Mouse (Mus musculus): ENCODE measurements around the gene Smim24. TPM values are rescaled to one million over a fixed set of nuclear protein-coding genes. Genes with fewer than 3 reads are reported as not detected.

Smim24 gene
- total RNA-seq, 2 experiments from 2014 or later = 1.1 to 1.2 TPM

- peak; percentile 25 to 38 for DNase-seq (ENCODE audit: low spot score in 2 of 2)
Measured at GRCm38 (mm10) chr10:81432169-81432867, 39.5 kb downstream of the Smim24 start.

GRCm38 (mm10) chr10:81432868-81433262 is 40.0 kb downstream of the Smim24 start:
- peak; percentile 80 to 82 for DNase-seq (ENCODE audit: low spot score in 2 of 2)

DNA sequence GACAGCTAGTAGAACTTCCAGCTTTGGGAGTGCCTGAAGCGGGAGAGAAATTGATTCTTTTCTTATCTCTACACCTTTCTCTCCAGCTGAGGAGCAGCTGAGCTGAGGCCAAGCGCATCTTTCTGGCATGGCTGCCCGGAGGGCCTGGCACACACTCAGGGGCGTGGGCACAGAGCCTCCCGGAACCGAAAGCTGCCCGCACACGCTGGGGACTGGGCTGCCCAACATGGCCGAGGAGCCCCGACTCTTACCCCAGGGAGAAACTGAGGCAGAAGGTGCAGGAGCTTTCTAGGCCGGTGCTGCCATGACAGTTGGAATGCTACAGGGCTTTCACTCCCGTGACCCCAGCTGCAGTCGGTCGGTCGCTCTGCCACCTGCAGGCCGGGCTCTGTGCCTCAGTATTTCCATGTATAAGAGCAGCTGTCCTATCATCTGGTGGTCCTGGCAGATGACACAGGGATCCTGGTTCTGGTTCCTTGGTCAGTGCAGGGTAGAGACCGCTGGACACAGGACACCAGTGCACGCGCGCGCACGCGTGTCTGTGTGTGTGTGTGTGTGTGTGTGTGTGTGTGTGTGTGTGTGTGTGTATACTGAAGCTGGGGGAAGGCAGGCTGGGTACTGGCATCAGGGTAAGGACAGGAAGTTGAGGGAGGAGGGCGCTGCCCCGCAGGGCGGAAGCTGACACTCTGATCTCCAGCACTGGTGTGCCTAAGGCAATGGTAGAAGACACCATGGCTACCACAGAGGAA is 40.9 kb downstream of the Smim24 start:
- peak in 1 of 2 experiments; percentile 29 for DNase-seq (ENCODE audit: low spot score in 2 of 2)

- no peak for DNase-seq (ENCODE audit: low spot score in 2 of 2)
Measured at GRCm38 (mm10) chr10:81434361-81435263, 41.8 kb downstream of the Smim24 start.

GRCm38 (mm10) chr10:81435436-81435835 is 42.6 kb downstream of the Smim24 start:
- peak; percentile 53 to 67 for DNase-seq (ENCODE audit: low spot score in 2 of 2)

DNA sequence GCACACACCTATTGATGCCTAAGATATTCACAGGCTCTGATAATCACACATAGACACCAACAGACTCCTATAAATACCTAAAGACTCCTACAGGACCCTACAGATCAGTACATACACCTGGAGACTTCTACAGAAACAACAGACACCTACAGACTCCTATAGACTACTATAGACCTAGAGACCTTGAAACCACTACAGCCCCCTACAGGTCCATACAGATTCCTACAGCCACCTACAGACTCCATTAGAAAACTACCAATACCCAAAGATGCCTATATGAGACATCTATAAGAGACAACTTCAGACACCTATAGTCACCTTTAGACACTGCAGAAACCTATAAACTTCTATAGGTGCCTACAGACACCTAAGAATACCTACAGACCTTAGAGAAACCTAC is 48.2 kb downstream of the Smim24 start:
- DNase-seq (ENCODE audit: low spot score in 2 of 2) = no peak

Small RNA genes lying within 50 kb of the gene (microRNA-seq; reads per million reads assigned to microRNA genes)
- gene Mir1191b (ENCODE audit: borderline number of aligned reads in 2 of 2) (1.2 to 1.4 reads per million in 2 experiments), gene Mir6913 (ENCODE audit: borderline number of aligned reads in 2 of 2) (0 to 0.95 reads per million in 2 experiments)

Other genes starting within 250 kb of the Smim24 start
- gene Pias4, start 225.1 kb upstream of the Smim24 start, total RNA-seq (2021) = 10 to 100 TPM; 27.3 to 29.7 TPM
- 1,000 to 10,000 TPM; 1,443 to 1,598 TPM for gene Eef2, start 216.4 kb upstream of the Smim24 start, total RNA-seq (2021)
- gene Dapk3, start 210.0 kb upstream of the Smim24 start, total RNA-seq (2021) = 10 to 100 TPM; 63.4 to 74.2 TPM
- gene 4930442H23Rik, start 209.2 kb upstream of the Smim24 start, total RNA-seq (2021) = not detected
- not detected for gene Nmrk2, start 191.0 kb upstream of the Smim24 start, total RNA-seq (2021)
- 1 to 10 TPM; 2.7 to 3.5 TPM for gene Atcay, start 162.2 kb upstream of the Smim24 start, total RNA-seq (2021)
- gene Zfr2, start 159.9 kb upstream of the Smim24 start, total RNA-seq (2021) = 10 to 100 TPM; 16.2 to 17.6 TPM
- 1 to 10 TPM in 1 of 2 experiments, under 1 TPM in 1; 0.76 to 1.7 TPM for gene Matk, start 140.1 kb upstream of the Smim24 start, total RNA-seq (2021)
- gene Mrpl54, start 126.1 kb upstream of the Smim24 start, total RNA-seq (2021) = 100 to 1,000 TPM; 105 to 111 TPM
- gene Apba3, start 126.1 kb upstream of the Smim24 start, total RNA-seq (2021) = 100 to 1,000 TPM; 104 to 123 TPM
- 1 to 10 TPM; 1.1 to 1.6 TPM for gene Tjp3, start 101.5 kb upstream of the Smim24 start, total RNA-seq (2021)
- 10 to 100 TPM; 37.6 to 40.4 TPM for gene Pip5k1c, start 100.1 kb upstream of the Smim24 start, total RNA-seq (2021)
- 10 to 100 TPM; 34.3 to 40.9 TPM for gene Cactin, start 71.9 kb upstream of the Smim24 start, total RNA-seq (2021)
- 10 to 100 TPM; 23.3 to 29.2 TPM for gene Tbxa2r, start 64.3 kb upstream of the Smim24 start, total RNA-seq (2021)
- 1 to 10 TPM; 4.5 to 6.7 TPM for gene Gipc3, start 49.8 kb upstream of the Smim24 start, total RNA-seq (2021)
- gene Hmg20b, start 42.6 kb upstream of the Smim24 start, total RNA-seq (2021) = 10 to 100 TPM; 86.5 to 92.7 TPM
- gene Mfsd12, start 35.6 kb upstream of the Smim24 start, total RNA-seq (2021) = 10 to 100 TPM; 16.0 to 29.6 TPM
- gene 4930404N11Rik, start 27.2 kb upstream of the Smim24 start, total RNA-seq (2021) = 1 to 10 TPM; 1.3 to 4.5 TPM
- gene Fzr1, start 14.5 kb upstream of the Smim24 start, total RNA-seq (2021) = 10 to 100 TPM; 35.1 to 35.2 TPM
- gene Dohh, start 8.6 kb upstream of the Smim24 start, total RNA-seq (2021) = 10 to 100 TPM; 49.1 to 50.5 TPM
- 1 to 10 TPM; 1.5 to 1.9 TPM for gene Gm48551, start 8.6 kb upstream of the Smim24 start, total RNA-seq (2021)
- 1 to 10 TPM; 1.4 to 2.6 TPM for gene Gm48552, start 4.0 kb upstream of the Smim24 start, total RNA-seq (2021)
- gene Nfic, start 62.6 kb downstream of the Smim24 start, total RNA-seq (2021) = 10 to 100 TPM; 69.1 to 78.7 TPM
- gene Celf5, start 89.7 kb downstream of the Smim24 start, total RNA-seq (2021) = under 1 TPM; 0.42 to 0.50 TPM
- gene Ncln, start 103.3 kb downstream of the Smim24 start, total RNA-seq (2021) = 100 to 1,000 TPM; 106 to 118 TPM
- gene S1pr4, start 107.1 kb downstream of the Smim24 start, total RNA-seq (2021) = 1 to 10 TPM; 1.3 to 1.4 TPM
- 1 to 10 TPM; 1.7 to 2.6 TPM for gene Gna15, start 131.2 kb downstream of the Smim24 start, total RNA-seq (2021)
- gene Gna11, start 152.1 kb downstream of the Smim24 start, total RNA-seq (2021) = 10 to 100 TPM; 81.7 to 83.4 TPM
- gene Aes, start 166.4 kb downstream of the Smim24 start, total RNA-seq (2021) = 1,000 to 10,000 TPM in 1 of 2 experiments, 100 to 1,000 TPM in 1; 911 to 1,138 TPM
- gene Tle2, start 181.5 kb downstream of the Smim24 start, total RNA-seq (2021) = 10 to 100 TPM; 58.2 to 65.6 TPM
- 10 to 100 TPM; 21.4 to 37.3 TPM for gene Tle6, start 208.0 kb downstream of the Smim24 start, total RNA-seq (2021)
- 1 to 10 TPM; 1.2 to 1.7 TPM for gene BC025920, start 213.2 kb downstream of the Smim24 start, total RNA-seq (2021)
- 10 to 100 TPM; 18.2 to 21.5 TPM for gene Sirt6, start 234.7 kb downstream of the Smim24 start, total RNA-seq (2021)
- 10 to 100 TPM; 20.6 to 21.6 TPM for gene Ankrd24, start 235.5 kb downstream of the Smim24 start, total RNA-seq (2021)